Mouse (Mus musculus) frontal cortex, postnatal 14 days (tissue): ENCODE measurements around the gene Sephs2.
"Not testable (repeated sequence)": the region's sequence is repeated elsewhere in the genome, so short reads cannot be mapped to it uniquely, and the experiment has no call there.

Source experiments
- DNase-seq, 2 experiments: peaks; one replicate each; pipeline ENCODE4 v3.0.0; 2022; ENCODE audit warnings: low spot score in 2 of 2

Sephs2 gene

DNA sequence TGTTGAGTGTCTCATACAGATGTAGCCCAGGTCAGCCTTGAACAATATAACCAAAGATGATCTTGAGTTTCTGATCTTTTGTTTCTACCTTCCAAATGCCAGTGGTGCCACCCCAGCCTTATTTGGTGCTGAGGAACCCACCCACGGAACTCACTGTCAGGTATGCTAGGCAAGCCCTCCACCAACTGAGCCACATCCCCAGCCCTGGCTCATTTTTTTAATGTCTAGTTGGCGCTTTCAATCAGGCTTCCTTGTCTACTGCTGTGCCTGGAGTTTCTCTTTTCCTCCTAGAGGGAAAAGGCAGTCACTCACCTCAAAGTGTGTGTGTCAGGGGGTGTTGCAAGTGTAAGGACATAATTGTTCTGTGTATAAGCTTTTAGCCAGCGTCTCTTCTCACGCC is 2.8 kb downstream of the Sephs2 start:
- no peak for DNase-seq

DNA sequence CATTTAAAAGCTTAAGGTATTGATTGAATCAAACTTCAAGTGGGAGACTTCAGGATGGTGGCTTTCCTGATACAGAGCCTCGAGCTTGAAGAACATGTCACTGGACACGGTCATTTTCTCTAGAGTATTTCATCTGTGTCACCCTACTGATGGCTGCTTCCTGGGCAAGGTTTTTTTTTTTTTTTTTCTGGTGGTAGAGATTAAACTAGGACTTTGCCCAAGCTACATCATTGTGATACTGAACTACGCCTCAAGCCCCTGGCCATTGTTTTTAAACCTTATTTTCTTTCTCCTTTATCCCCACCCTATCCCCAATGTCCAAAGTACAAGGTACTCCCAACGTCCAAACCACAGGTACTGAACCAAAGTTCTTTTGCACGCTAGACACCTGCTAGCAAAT is 3.2 kb downstream of the Sephs2 start:
- DNase-seq, result no peak

DNA sequence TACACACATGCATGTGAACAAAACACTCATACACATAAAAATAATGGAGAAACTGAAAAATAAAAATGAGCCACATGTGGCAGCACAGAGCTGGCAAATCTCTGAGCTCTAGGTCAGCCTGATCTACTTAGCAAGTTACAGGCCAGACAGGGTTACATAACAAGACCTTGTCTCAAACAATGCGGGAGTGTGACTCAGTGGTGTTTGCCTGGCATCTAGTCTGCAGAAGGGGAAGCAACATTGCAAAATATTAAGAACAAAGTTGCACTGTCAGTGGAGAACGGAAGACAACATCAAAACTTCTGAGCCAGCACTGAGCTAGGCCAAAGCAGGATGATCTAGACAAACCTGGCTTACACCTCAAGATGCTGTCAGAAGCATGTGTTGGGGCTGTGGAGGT is 3.6 kb downstream of the Sephs2 start:
- DNase-seq, result no peak

DNA sequence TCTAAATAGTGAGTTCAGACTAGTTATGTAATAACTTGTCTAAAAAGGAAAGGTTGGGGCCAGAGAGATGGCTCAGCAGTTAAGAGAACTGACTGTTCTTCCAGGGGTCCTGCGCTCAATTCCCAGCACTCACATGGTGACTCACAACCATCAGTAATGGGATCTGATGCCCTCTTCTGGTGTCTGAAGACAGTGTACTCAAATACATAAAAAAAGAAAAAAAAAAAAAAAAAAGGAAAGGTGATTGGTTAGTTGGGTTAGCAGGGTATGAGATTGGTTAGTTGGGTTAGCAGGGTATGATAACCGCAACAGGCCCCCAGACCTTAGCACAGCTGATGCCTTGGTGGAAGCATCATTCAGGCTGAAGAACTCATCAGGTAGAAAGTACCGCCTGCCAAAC is 10.3 kb downstream of the Sephs2 start:
- no peak for DNase-seq

DNA sequence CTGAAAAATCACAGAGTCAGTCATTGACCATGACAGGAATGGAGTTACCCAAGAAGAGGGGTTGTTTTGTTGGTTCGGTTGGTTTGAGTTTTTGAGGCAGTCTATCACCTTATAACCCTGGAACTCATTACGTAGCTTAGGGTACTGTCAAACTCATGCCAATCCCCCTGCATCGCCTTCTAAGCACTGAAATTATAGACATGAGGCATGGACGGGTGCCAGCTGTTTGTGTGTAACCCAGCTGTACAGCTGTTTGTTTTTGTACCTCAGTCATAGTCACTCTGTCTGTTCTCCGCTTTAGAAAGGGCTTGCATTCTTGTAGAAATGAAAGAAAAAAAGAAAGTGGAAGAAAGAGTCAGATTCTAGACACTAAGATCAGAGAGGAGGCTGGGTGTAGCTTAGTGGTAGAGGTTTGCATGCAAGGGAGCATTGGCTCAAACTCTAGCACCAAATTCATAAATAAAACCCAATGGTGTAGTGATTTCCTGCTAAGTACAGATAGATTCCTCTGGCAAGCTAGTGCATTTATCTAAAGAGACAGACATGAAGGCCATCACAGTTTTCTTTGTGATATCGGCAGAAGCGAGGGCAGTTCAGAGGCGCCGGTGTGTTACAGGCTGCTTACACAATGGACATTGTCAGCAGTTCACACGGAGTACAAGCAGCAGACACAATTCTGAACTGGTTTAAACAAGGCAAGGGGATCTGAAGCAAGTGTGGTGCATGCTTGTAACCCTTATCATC is 11.5 kb downstream of the Sephs2 start:
- DNase-seq, result no peak

- peak; percentile 97 to 98 for DNase-seq
These were observed 13.3 kb downstream of the Sephs2 start, which contains the start of gene Dctpp1 for GRCm38 (mm10) chr7:127260309-127261111. Dctpp1 (minus strand) TSS chr7:127260709.

GRCm38 (mm10) chr7:127259186-127259905 is 14.5 kb downstream of the Sephs2 start:
- DNase-seq, result no peak

DNA sequence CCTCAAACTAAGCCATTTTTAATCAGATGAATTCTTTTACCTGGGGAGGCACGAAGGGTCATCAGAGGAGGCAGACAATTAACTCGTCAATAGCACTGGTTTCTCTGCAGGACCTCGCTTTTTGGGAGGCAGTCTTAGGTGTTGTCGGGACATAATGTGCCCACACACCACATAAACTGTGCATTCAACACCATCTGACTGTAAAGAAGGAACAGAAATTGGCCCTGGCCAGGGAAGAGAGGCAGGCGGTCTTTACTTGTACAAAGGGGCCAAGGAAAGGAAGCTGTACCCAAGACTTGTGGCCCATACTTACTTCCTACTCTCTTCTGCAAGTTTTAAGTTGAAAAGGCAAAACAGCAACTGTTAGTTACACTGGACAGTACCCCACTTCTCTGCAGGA is 17.3 kb downstream of the Sephs2 start:
- DNase-seq, result no peak

GRCm38 (mm10) chr7:127255965-127256364 is 17.9 kb downstream of the Sephs2 start:
- DNase-seq, result no peak

DNA sequence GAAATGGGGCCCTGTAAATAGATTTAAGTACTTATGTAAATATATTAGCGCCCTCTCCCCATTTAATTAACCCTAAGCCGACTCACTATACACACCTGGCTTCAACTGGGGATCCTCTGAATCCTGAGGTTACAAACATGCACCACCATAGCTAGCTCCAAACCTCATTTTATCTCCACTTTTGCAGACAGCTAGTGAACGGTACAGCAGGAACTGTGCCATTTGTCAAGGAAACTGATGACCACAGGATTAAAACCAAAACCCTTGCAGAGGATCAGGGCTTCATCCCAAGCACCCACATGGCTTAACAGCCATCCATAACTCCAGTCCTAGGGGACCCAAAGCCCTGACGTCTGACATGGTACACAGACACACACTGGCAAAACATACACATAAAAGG is 18.8 kb downstream of the Sephs2 start:
- DNase-seq, result no peak

- peak; percentile 91 to 93 for DNase-seq
These were observed 19.8 kb downstream of the Sephs2 start for GRCm38 (mm10) chr7:127253821-127254769.

GRCm38 (mm10) chr7:127253341-127253740 is 20.5 kb downstream of the Sephs2 start:
- no peak for DNase-seq

DNA sequence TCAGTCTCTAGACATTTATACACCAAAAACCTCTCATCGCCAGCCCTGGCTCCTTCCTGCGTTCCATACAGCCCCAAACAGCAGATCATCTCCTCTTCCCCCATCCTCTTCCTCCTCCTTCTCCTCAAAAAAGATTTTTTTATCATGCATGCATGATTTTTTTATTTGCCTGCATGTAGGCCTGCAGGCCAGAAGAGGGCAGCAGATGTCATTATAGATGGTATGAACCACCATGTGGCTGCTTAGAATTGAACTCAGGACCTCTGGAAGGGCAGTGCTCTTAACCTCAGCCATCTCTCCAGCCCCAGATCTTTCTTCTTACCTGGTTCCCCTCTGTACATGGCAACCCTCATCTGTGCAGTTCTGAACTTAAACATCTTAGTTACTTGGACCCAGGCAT is 21.4 kb downstream of the Sephs2 start:
- DNase-seq, result no peak

DNA sequence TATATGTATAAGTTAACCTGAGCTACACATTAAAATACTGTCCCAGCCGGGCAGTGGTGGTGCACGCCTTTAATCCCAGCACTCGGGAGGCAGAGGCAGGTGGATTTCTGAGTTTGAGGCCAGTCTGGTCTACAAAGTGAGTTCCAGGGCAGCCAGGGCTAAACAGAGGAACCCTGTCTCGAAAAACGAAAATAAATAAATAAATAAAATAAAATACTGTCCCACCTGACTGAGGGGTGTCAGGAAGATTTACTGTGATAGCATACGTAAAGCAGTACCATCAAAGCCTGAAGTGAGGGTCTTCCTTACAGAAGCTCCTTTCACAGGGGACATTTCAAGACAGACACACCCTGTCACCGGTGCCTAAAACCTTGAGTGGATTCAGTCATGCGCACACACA is 23.3 kb downstream of the Sephs2 start:
- not testable (repeated sequence) for DNase-seq

GRCm38 (mm10) chr7:127244658-127245510 is 29.0 kb downstream of the Sephs2 start:
- DNase-seq, result no peak

DNA sequence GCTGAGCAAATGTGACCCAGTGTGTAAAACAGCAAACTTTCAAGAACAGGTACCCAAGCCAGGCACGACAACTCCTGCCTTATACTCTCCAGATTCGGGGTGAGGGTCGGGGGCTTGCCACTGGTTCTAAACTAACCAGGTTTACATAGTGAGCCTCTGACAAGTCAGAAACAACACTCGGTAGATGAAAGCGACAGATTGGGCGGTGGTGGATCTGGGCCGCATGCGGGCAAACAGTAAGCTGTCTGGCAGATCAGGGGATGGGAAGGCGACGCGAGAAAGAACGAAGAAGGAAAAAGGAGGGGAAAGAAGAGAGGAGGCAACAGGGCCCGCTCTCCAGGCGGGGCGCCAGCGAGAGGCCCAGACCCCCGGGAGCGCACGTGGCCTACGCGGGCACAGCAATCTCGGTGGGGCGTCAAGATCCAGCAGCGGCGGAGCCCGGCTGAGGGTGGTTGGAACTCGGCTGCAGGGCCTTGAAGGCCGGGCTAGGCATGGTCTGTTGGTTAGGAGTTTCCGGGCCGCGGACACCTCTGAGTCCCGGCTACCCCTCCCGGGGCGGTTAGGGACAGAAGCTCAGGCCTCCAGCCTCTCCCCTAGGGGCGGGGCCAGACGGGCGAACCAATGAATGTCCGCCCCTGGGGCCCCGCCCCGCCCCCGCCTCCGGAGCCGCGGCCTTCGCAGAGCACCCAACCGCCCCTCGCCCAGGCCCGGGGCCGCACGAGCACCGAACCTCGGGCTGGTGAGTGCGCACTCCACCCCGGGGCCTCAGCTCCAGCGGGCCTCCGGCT is 29.8 kb downstream of the Sephs2 start, which contains the start of gene Zfp771:
Zfp771 (plus strand) TSS at position 405 of the 788 bp plus-strand sequence.
- DNase-seq, result peak; percentile 86 to 91

- no peak for DNase-seq
These were observed 30.4 kb downstream of the Sephs2 start for GRCm38 (mm10) chr7:127243361-127243867.

GRCm38 (mm10) chr7:127234777-127235176 is 39.1 kb downstream of the Sephs2 start:
- DNase-seq, result no peak

DNA sequence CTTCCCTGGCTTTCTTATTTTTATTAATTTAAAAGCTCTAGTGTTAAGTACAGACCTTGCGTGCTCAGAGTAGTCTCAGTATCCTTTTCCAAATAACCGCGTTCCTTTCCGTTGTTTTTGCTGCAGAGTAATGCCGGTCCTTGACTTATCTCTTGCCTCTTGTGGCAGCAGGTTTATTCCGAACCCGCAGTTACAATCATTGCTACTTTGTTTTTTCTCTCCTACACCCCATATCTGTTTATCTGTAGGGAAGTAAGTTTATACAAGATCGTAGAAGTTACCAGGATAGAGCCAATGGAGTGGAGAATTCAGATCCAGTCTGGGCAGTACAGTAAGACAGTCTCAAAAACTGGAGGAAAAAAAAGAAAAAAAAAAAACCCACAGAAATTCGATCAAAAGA is 40.1 kb downstream of the Sephs2 start:
- DNase-seq, result no peak
